Mouse (Mus musculus): Measurements from ENCODE around the gene Ppp1r13b.

DNA sequence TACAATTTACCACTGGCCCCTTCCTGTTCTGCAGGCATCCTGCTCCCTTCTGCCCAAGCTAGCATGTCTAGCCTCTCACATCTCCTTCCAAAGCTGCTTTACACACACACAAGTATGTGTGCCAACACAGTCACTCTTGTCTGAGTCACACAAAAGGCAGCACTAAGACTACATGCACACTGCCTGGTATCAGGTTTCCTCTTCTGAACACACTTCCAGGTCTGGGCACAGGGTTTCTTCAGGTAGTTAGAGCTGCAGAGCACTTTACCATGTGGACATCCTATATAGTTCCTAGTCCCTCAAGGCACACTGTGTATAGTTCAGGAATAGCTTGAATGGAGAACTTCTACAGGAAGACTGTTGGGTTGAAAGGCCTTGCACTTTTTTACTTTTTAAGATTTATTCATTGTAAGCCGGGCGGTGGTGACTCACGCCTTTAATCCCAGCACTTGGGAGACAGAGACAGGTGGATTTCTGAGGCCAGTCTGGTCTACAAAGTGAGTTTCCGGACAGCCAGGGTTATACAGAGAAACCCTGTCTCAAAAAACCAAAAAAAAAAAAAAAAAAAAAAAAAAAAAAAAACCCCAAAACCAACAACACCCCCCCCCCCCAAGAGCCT lies 43.6 kb downstream of the Ppp1r13b start:
- no peak for TF ChIP-seq EP300 (IDR thresholded peaks at IDR 0.05)
- no peak for TF ChIP-seq CTCF (IDR thresholded peaks at IDR 0.05)

Data from lung, postnatal 0 days (tissue).